Mouse (Mus musculus) MN1 (cell line): Measurements from ENCODE around the gene Aldh3a2.
"Not testable (repeated sequence)": the region's sequence is repeated elsewhere in the genome, so short reads cannot be mapped to it uniquely, and the experiment has no call there.

Source experiments
- DNase-seq: peaks from one replicate; pipeline ENCODE4 v3.0.0-alpha.2; 2016; ENCODE audit warnings: low spot score

Gene Aldh3a2

DNA sequence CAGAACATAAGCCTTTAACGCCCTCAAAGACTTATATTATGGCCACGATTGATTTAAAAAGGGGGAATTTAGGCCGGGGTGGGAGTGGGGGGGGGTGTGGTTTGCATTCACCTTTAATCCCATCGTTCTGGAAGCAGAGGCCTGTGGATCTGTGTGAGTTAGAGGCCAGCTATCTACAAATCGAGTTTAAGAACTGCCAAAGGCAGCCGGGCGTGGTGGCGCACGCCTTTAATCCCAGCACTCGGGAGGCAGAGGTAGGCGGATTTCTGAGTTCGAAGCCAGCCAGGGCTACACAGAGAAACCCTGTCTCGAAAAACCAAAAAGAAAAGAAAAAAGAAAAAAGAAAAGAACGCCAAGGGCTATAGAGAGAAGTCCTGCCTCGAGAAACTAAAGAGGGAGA is 93.8 kb downstream of the Aldh3a2 start:
- DNase-seq, result not testable (repeated sequence)
